In genomic region chr11:52359686-52360470, GRCm38 (mm10) we compare ENCODE assay signal across 8 mouse cellular contexts. TPM values are rescaled to one million over a fixed set of nuclear protein-coding genes. Genes with fewer than 3 reads are reported as not detected.
DNase-seq lines count a peak whose midpoint lies in the region; ATAC-seq and TF ChIP-seq lines count a peak whose summit lies in the region.

No protein-coding gene starts in this region.

- H3K27ac ChIP-seq in gastrocnemius, adult 2 months: peak overlapping the region; percentile 99
- H3K27ac ChIP-seq in forebrain, embryonic 16.5 days (ENCODE audit: low read length): peak overlapping the region; percentile 91
- peak overlapping the region; percentile 97 for H3K27ac ChIP-seq in kidney, embryonic 14.5 days (ENCODE audit: low read depth, low read length)
- H3K27ac ChIP-seq in stomach, embryonic 16.5 days (ENCODE audit: low read length): peak overlapping the region; percentile 97

- H3K27me3 ChIP-seq in forebrain, embryonic 16.5 days (replicated peaks; ENCODE audit: control insufficient read depth, insufficient read depth, low read length): no peaks in the 10 kb centered on the region
- H3K27me3 ChIP-seq in kidney, embryonic 14.5 days (ENCODE audit: control insufficient read depth, insufficient read depth, low read length): no peaks in the 10 kb centered on the region
- H3K27me3 ChIP-seq in stomach, embryonic 16.5 days (ENCODE audit: control insufficient read depth, insufficient read depth, low read length): no peaks in the 10 kb centered on the region

- TF ChIP-seq CTCF in gastrocnemius, adult 2 months (IDR thresholded peaks at IDR 0.05): no peak

- peaks cover 31% of the 10 kb centered on the region for H3K4me1 ChIP-seq in forebrain, embryonic 16.5 days (replicated peaks; ENCODE audit: control insufficient read depth, insufficient read depth, low read length)
- H3K4me1 ChIP-seq in kidney, embryonic 14.5 days (ENCODE audit: control insufficient read depth, insufficient read depth, low read length): peaks cover 32% of the 10 kb centered on the region
- H3K4me1 ChIP-seq in stomach, embryonic 16.5 days (ENCODE audit: control insufficient read depth, insufficient read depth, low read length): peaks cover 39% of the 10 kb centered on the region

- peak overlapping the region; percentile 97 for H3K9ac ChIP-seq in forebrain, embryonic 16.5 days (replicated peaks; ENCODE audit: low read depth, low read length)
- peak overlapping the region; percentile 98 for H3K9ac ChIP-seq in kidney, embryonic 14.5 days (ENCODE audit: low read depth, low read length)
- peak overlapping the region; percentile 96 for H3K9ac ChIP-seq in stomach, embryonic 16.5 days (ENCODE audit: low read length)

- H3K4me2 ChIP-seq in forebrain, embryonic 16.5 days (ENCODE audit: low read length): peak overlapping the region; percentile 62
- peak overlapping the region; percentile 58 for H3K4me2 ChIP-seq in kidney, embryonic 14.5 days (replicated peaks; ENCODE audit: low read depth, low read length)
- H3K4me2 ChIP-seq in stomach, embryonic 16.5 days (ENCODE audit: low read depth, low read length): peak overlapping the region; percentile 82

- no peaks in the 10 kb centered on the region for H3K9me3 ChIP-seq in forebrain, embryonic 16.5 days (ENCODE audit: control insufficient read depth, low read length)
- H3K9me3 ChIP-seq in kidney, embryonic 14.5 days (ENCODE audit: control insufficient read depth, low read length): no peaks in the 10 kb centered on the region
- H3K9me3 ChIP-seq in stomach, embryonic 16.5 days (replicated peaks; ENCODE audit: control insufficient read depth, low read length): no peaks in the 10 kb centered on the region

- WGBS in forebrain, embryonic 16.5 days: 18% methylated on average over 22 of the region's 22 CpGs
- 14% methylated on average over 22 of the region's 22 CpGs for WGBS in kidney, embryonic 14.5 days
- 12% methylated on average over 22 of the region's 22 CpGs for WGBS in stomach, embryonic 16.5 days

- H3K4me3 ChIP-seq in gastrocnemius, adult 2 months: peak overlapping the region; percentile 100
- H3K4me3 ChIP-seq in forebrain, embryonic 16.5 days (replicated peaks; ENCODE audit: low read length): peak overlapping the region; percentile 90
- H3K4me3 ChIP-seq in kidney, embryonic 14.5 days (ENCODE audit: low read length): peak overlapping the region; percentile 97
- H3K4me3 ChIP-seq in stomach, embryonic 16.5 days (replicated peaks; ENCODE audit: low read length): peak overlapping the region; percentile 87

- peak; percentile 79 for DNase-seq in gastrocnemius, adult 2 months
- no peak for DNase-seq in gastrocnemius, adult 18-20 months (ENCODE audit: low spot score)
- DNase-seq in adipocyte (ENCODE audit: low spot score): peak; percentile 82
- peak; percentile 80 for DNase-seq in lung, postnatal 36 days
- no peak for DNase-seq in spleen, postnatal 4 days (ENCODE audit: low spot score in 2 of 2)

- intact Hi-C loops in gastrocnemius, adult 2 months (cut with DNase I): no loop called here

- peak; percentile 22 for ATAC-seq in forebrain, embryonic 16.5 days
- peak; percentile 26; the same call in 1 of the 2 replicates for ATAC-seq in kidney, embryonic 14.5 days (ENCODE audit: low FRiP score, low TSS enrichment)
- peak; percentile 38; the same call in 1 of the 2 replicates for ATAC-seq in stomach, embryonic 16.5 days (ENCODE audit: insufficient read depth, low FRiP score)

- H3K36me3 ChIP-seq in forebrain, embryonic 16.5 days (ENCODE audit: control insufficient read depth, insufficient read depth): no peaks in the 10 kb centered on the region
- H3K36me3 ChIP-seq in kidney, embryonic 14.5 days (ENCODE audit: control insufficient read depth, insufficient read depth, low read length): no peaks in the 10 kb centered on the region
- no peaks in the 10 kb centered on the region for H3K36me3 ChIP-seq in stomach, embryonic 16.5 days (ENCODE audit: control insufficient read depth, insufficient read depth, low read length)

RNA-seq across cellular contexts. Expression of gene Vdac1, which starts 0.8 kb away (rescaled TPM):
- 1,000 to 10,000 TPM; 1,359 to 1,549 TPM for total RNA-seq in gastrocnemius, adult 2 months (2021)
- 1,000 to 10,000 TPM; 1,411 to 1,472 TPM for total RNA-seq in gastrocnemius, adult 18-20 months (2021)
- 329 and 341 TPM in 2 replicates for polyA plus RNA-seq in forebrain, embryonic 16.5 days (2015; fragmentation: Nextera tagmentation; extraction: Ambion mirVana)
- polyA plus RNA-seq in kidney, embryonic 14.5 days (2014; fragmentation: Nextera tagmentation; extraction: Ambion mirVana): 265 and 284 TPM in 2 replicates
- 280 and 325 TPM in 2 replicates for polyA plus RNA-seq in stomach, embryonic 16.5 days (2015; fragmentation: Nextera tagmentation; extraction: Ambion mirVana)

RNA-seq across cellular contexts. Expression of gene 9530068E07Rik, which starts 36.4 kb away (rescaled TPM):
- total RNA-seq in gastrocnemius, adult 2 months (2021): 10 to 100 TPM; 41.5 to 48.5 TPM
- total RNA-seq in gastrocnemius, adult 18-20 months (2021): 10 to 100 TPM; 41.5 to 45.8 TPM
- 116 and 124 TPM in 2 replicates for polyA plus RNA-seq in forebrain, embryonic 16.5 days (2015; fragmentation: Nextera tagmentation; extraction: Ambion mirVana)
- polyA plus RNA-seq in kidney, embryonic 14.5 days (2014; fragmentation: Nextera tagmentation; extraction: Ambion mirVana): 139 and 234 TPM in 2 replicates
- polyA plus RNA-seq in stomach, embryonic 16.5 days (2015; fragmentation: Nextera tagmentation; extraction: Ambion mirVana): 187 and 200 TPM in 2 replicates

Comparison
In these comparisons a context has a peak if more than half of its experiments do, and no peak if none do; other contexts are left out.
1. DNase-seq: peak in gastrocnemius, adult 2 months (single experiment), adipocyte (single experiment) and lung, postnatal 36 days (single experiment); none in gastrocnemius, adult 18-20 months (single experiment) and spleen, postnatal 4 days (0 of 2).
2. Peak in every context shown above with its lines, with median percentiles within 50 percentile points of each other: H3K27ac ChIP-seq, H3K4me3 ChIP-seq, ATAC-seq, H3K4me2 ChIP-seq and H3K9ac ChIP-seq.